Mouse (Mus musculus) C2C12 (cell line): ENCODE data around the gene Tmppe.

Experiments
- CEBPB ChIP-seq: IDR thresholded peaks from one replicate; pipeline ENCODE4 v1.6.1; 2011; ENCODE audit warnings: low read depth, mild to moderate bottlenecking, control low read depth, moderate library complexity
- CTCF ChIP-seq: IDR thresholded peaks from one replicate; pipeline ENCODE4 v1.5.1; 2011; ENCODE audit not compliant: control insufficient read depth, insufficient read depth, insufficient read length
- FOSL1 ChIP-seq: IDR thresholded peaks from one replicate; pipeline ENCODE4 v1.8.0; 2011; ENCODE audit warnings: mild to moderate bottlenecking, low read length; ENCODE audit not compliant: poor library complexity, insufficient read depth, severe bottlenecking
- MAX ChIP-seq: IDR thresholded peaks from one replicate; pipeline ENCODE4 v1.6.1; 2011; ENCODE audit warnings: mild to moderate bottlenecking, control low read depth
- MYOD1 ChIP-seq: IDR thresholded peaks from one replicate; pipeline ENCODE4 v1.6.1; 2011; ENCODE audit warnings: low read depth; ENCODE audit not compliant: control insufficient read depth, insufficient read length
- MYOG ChIP-seq: IDR thresholded peaks from one replicate; pipeline ENCODE4 v1.6.1; 2011; ENCODE audit not compliant: control insufficient read depth, insufficient read length; ENCODE audit errors: extremely low read depth
- USF1 ChIP-seq: IDR thresholded peaks from one replicate; pipeline ENCODE4 v1.6.1; 2011; ENCODE audit warnings: low read depth, mild to moderate bottlenecking, control low read depth, moderate library complexity

DNA sequence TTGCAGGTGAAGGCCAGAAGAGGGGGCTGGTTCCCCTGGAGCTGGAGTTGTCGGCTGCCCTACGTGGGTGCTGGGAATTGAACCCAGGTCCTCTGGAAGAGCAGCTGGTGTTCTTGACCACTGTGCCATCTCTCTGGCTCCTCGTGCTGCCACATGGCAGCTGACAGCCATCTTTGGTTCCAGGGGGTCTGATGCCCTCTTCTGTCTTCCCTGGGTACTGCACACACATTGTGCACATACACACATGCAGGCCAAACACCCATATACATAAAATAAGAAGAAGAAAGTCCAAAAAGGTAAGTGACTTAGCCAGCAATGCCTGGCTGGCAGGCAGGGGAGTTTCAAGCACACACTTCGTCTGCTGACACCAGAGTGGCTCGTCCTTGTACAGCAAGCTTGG lies 24.7 kb downstream of the Tmppe start:
- no peak for TF ChIP-seq CTCF
- TF ChIP-seq MAX = no peak
- TF ChIP-seq MYOD1 = no peak
- TF ChIP-seq MYOG = no peak
- no peak for TF ChIP-seq USF1
- no peak for TF ChIP-seq CEBPB
- TF ChIP-seq FOSL1 = no peak
